Mouse (Mus musculus): Measurements from ENCODE around the gene Gm595. TPM values are rescaled to one million over a fixed set of nuclear protein-coding genes. Genes with fewer than 3 reads are reported as not detected.

The Gm595 gene
- polyA plus RNA-seq, 1 experiment from 2014 or later, result not detected

Other genes starting within 250 kb of the Gm595 start
- not detected in 2 replicates for gene Gpr119, start 203.2 kb downstream of the Gm595 start, polyA plus RNA-seq (2014; fragmentation: Nextera tagmentation; extraction: Ambion mirVana)
- gene Rbmx2, start 182.7 kb downstream of the Gm595 start, polyA plus RNA-seq (2014; fragmentation: Nextera tagmentation; extraction: Ambion mirVana), result 25.4 and 26.4 TPM in 2 replicates